Mouse (Mus musculus) neural tube, embryonic 12.5 days (tissue): ENCODE results near the gene Ube4b. TPM values are rescaled to one million over a fixed set of nuclear protein-coding genes. Genes with fewer than 3 reads are reported as not detected.

Experiments used
- ATAC-seq: fragments of 200-750 bp; cut with Nextera tagmentation; 2 replicates; pipeline ENCODE4 v1.8.0; 2017; ENCODE audit warnings: low read depth, mild to moderate bottlenecking, moderate TSS enrichment, moderate library complexity; ENCODE audit not compliant: low FRiP score
- H3K27ac ChIP-seq: fragments of 300-500 bp; sonication (generic); 2 replicates; pipeline ENCODE4 v1.5.1; 2016
- H3K27me3 ChIP-seq: fragments of 300-500 bp; sonication (generic); replicated peaks from 2 replicates; pipeline ENCODE4 v1.6.1; 2016; ENCODE audit warnings: mild to moderate bottlenecking
- H3K36me3 ChIP-seq: fragments of 300-500 bp; sonication (generic); 2 replicates; pipeline ENCODE4 v1.6.1; 2016; ENCODE audit warnings: mild to moderate bottlenecking
- H3K4me1 ChIP-seq: fragments of 300-500 bp; sonication (generic); 2 replicates; pipeline ENCODE4 v1.6.1; 2016
- H3K4me2 ChIP-seq: fragments of 300-500 bp; sonication (generic); replicated peaks from 2 replicates; pipeline ENCODE4 v1.6.1; 2016; ENCODE audit warnings: mild to moderate bottlenecking
- H3K4me3 ChIP-seq: fragments of 300-500 bp; sonication (generic); 2 replicates; pipeline ENCODE4 v1.5.1; 2016
- H3K9ac ChIP-seq: fragments of 300-500 bp; sonication (generic); 2 replicates; pipeline ENCODE4 v1.6.1; 2016; ENCODE audit warnings: mild to moderate bottlenecking
- H3K9me3 ChIP-seq: fragments of 300-500 bp; sonication (generic); 2 replicates; pipeline ENCODE4 v1.6.1; 2016; ENCODE audit warnings: mild to moderate bottlenecking
- WGBS: fragments of 180-500 bp; shearing (Covaris S2); methylation state at CpG from one replicate; pipeline ENCODE4 v1.1.7; 2016; 5-methylcytosine and 5-hydroxymethylcytosine counted together
- polyA plus RNA-seq: library from polyadenylated mRNA; unstranded; fragments of >200 nt; fragmentation: Nextera tagmentation; extraction: Ambion mirVana; gene quantifications from 2 replicates; pipeline ENCODE4 v1.2.1, GENCODE M21; 2016

Gene Ube4b
- polyA plus RNA-seq, 1 experiment from 2014 or later, result 77.5 TPM

- under 1% methylated on average over 83 of the region's 83 CpGs for WGBS
- Histone ChIP-seq H3K4me2 (peak overlapping the region; percentile 87), H3K9ac (peak overlapping the region; percentile 100), H3K4me1 (peaks cover 46% of the 10 kb centered on the region), H3K27me3 (no peaks in the 10 kb centered on the region), H3K27ac (peak overlapping the region; percentile 98), H3K4me3 (peak overlapping the region; percentile 100), H3K9me3 (no peaks in the 10 kb centered on the region), H3K36me3 (no peaks in the 10 kb centered on the region)
- ATAC-seq, result peak; percentile 54
Observed at GRCm38 (mm10) chr4:149306712-149307595, 119.6 kb downstream of the Ube4b start.

GRCm38 (mm10) chr4:149305761-149306711, 120.5 kb downstream of the Ube4b start:
- Histone ChIP-seq H3K4me3 (peak overlapping the region; percentile 100), H3K4me1 (peaks cover 52% of the 10 kb centered on the region), H3K27ac (peak overlapping the region; percentile 98), H3K9ac (peak overlapping the region; percentile 100), H3K36me3 (no peaks in the 10 kb centered on the region), H3K27me3 (no peaks in the 10 kb centered on the region), H3K4me2 (peak overlapping the region; percentile 87), H3K9me3 (no peaks in the 10 kb centered on the region)
- no peak for ATAC-seq
- 38% methylated on average over 14 of the region's 14 CpGs for WGBS

DNA sequence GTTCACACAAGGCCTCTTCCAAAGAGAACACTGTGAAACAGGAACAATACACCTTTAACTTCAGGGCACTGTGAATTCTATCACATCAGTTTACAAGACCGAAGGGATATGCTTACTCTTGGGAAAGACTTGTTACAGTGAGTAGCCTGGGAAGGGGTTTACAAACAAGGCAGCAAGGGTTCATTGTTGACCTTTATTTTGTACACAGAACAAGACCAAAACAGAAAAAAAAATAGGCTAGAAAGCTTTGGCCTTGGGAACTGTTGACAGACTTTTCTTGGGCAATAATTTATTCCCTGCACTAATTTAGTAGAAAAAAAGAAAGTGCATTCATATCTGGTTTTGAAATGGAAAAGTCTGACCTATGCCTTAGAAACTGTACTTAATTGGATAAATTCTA, 122.1 kb downstream of the Ube4b start:
- Histone ChIP-seq H3K36me3 (no peaks in the 10 kb centered on the region), H3K9ac (no peak overlapping the region), H3K4me1 (peaks cover 52% of the 10 kb centered on the region), H3K9me3 (no peaks in the 10 kb centered on the region), H3K4me2 (peak overlapping the region; percentile 41), H3K4me3 (no peak overlapping the region), H3K27me3 (no peaks in the 10 kb centered on the region), H3K27ac (no peak overlapping the region)
- ATAC-seq, result no peak
- 78% methylated on average over 1 of the region's 1 CpGs for WGBS

DNA sequence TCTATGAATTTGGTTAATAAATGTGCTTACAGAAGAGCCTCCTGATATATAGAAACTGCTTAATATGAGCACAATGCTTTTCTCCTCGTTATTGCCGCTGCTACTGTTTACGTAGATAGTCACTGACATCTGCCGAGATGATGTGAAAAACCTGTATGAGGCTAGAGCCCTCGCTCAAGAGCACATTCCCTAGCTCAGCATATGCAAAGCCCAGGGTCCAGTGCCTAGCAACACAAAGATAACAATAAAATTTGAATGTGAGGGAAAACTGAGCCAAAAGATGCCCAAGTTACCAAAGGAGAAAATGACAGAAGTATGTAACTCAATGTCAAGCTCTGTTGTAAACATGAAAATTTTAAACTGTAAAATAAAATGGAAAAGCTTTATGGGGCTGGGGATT, 123.0 kb downstream of the Ube4b start:
- ATAC-seq, result no peak
- no peaks in the 10 kb centered on the region; the same call in 1 of the 2 replicates for H3K36me3 ChIP-seq
- no peak overlapping the region for H3K27ac ChIP-seq
- no peak overlapping the region for H3K9ac ChIP-seq
- no peak overlapping the region for H3K4me3 ChIP-seq
- peak overlapping the region; percentile 41 for H3K4me2 ChIP-seq
- 64% methylated on average over 5 of the region's 5 CpGs for WGBS
- H3K27me3 ChIP-seq, result no peaks in the 10 kb centered on the region
- H3K9me3 ChIP-seq, result no peaks in the 10 kb centered on the region
- peaks cover 44% of the 10 kb centered on the region for H3K4me1 ChIP-seq

DNA sequence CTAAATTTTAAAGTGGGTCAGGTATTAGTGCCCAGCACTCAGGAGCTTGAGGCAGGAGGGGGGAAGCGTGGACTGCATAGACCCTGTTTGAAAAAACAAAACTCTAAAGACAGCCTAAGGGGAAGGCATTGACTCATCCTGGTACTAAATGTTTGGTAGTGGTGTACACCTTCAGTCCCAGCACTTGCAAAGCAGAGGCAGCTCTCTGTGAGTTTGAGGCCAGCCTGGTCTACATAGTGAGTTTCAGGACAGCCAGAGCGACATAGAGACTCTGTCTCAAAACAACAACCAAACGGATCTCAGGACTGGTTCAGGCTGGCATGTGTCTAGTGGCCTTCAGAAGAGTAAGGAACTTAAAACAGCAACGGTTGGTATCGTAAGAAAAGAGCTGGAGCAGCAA, 123.8 kb downstream of the Ube4b start:
- Histone ChIP-seq H3K9me3 (no peaks in the 10 kb centered on the region), H3K4me2 (peak overlapping the region; percentile 41; the same call in 1 of the 2 replicates), H3K27me3 (no peaks in the 10 kb centered on the region), H3K9ac (no peak overlapping the region), H3K4me3 (no peak overlapping the region), H3K36me3 (no peaks in the 10 kb centered on the region; the same call in 1 of the 2 replicates), H3K27ac (no peak overlapping the region), H3K4me1 (peaks cover 41% of the 10 kb centered on the region)
- no peak for ATAC-seq
- WGBS, result 85% methylated on average over 5 of the region's 5 CpGs

- Histone ChIP-seq H3K36me3 (no peaks in the 10 kb centered on the region; the same call in 1 of the 2 replicates), H3K9me3 (no peaks in the 10 kb centered on the region), H3K4me1 (peaks cover 41% of the 10 kb centered on the region), H3K4me2 (no peak overlapping the region), H3K4me3 (no peak overlapping the region), H3K9ac (no peak overlapping the region), H3K27ac (no peak overlapping the region), H3K27me3 (no peaks in the 10 kb centered on the region)
- WGBS, result 48% methylated on average over 3 of the region's 3 CpGs
- no peak for ATAC-seq
Observed at GRCm38 (mm10) chr4:149302136-149302535, 124.4 kb downstream of the Ube4b start.

DNA sequence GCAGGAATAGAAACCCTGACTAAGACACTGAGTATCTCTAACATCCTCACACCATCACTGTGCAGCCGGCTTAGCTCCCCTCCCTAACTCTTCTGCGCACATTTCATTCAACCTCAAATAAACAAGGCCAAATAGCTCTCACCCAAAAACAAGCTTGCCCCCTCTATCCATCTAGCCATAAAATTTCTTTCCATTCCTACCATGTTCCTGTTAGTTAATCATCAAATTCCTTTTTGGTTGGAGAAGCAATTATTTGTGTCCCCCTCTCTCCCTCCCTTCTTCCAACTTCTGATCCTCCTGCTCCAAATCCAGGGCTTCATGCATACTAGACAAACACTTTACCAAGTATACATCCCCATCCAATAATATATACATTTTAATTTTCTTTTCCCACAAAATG, 130.0 kb downstream of the Ube4b start:
- H3K4me1 ChIP-seq, result peaks cover 9% of the 10 kb centered on the region
- no peak for ATAC-seq
- H3K36me3 ChIP-seq, result peaks cover 6% of the 10 kb centered on the region; the same call in 1 of the 2 replicates
- WGBS, result 93% methylated on average over 2 of the region's 2 CpGs
- no peak overlapping the region for H3K9ac ChIP-seq
- H3K27me3 ChIP-seq, result no peaks in the 10 kb centered on the region
- no peak overlapping the region for H3K4me2 ChIP-seq
- no peaks in the 10 kb centered on the region for H3K9me3 ChIP-seq
- no peak overlapping the region for H3K27ac ChIP-seq
- no peak overlapping the region for H3K4me3 ChIP-seq

GRCm38 (mm10) chr4:149292984-149293383, 133.6 kb downstream of the Ube4b start:
- no peak overlapping the region for H3K9ac ChIP-seq
- 82% methylated on average over 5 of the region's 5 CpGs for WGBS
- H3K4me1 ChIP-seq, result peaks cover 6% of the 10 kb centered on the region
- H3K36me3 ChIP-seq, result peaks cover 28% of the 10 kb centered on the region
- no peaks in the 10 kb centered on the region for H3K27me3 ChIP-seq
- no peaks in the 10 kb centered on the region for H3K9me3 ChIP-seq
- ATAC-seq, result no peak
- H3K4me2 ChIP-seq, result no peak overlapping the region
- no peak overlapping the region for H3K27ac ChIP-seq
- no peak overlapping the region for H3K4me3 ChIP-seq

DNA sequence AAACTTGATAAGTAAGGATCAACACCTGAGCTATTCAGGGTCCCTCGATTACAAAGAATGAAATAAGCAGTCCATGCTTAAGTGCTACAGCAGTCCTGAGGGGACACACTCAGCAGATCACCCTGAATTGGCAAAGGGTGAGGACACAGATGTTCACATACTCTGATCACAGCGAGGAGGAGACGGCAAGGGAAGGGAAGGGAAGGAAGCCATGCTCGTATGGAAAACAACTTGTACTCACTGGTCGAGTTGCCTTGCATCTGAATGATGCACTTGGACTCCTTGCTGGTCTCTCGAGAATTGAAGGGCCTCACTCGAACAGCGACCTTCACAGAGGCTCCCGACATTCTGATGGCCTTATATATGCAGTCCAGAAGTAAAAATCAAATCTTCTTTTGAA, 135.5 kb downstream of the Ube4b start:
- H3K4me2 ChIP-seq, result no peak overlapping the region
- no peak for ATAC-seq
- H3K4me3 ChIP-seq, result no peak overlapping the region
- H3K9me3 ChIP-seq, result no peaks in the 10 kb centered on the region
- H3K4me1 ChIP-seq, result peaks cover 6% of the 10 kb centered on the region; the same call in 1 of the 2 replicates
- no peaks in the 10 kb centered on the region for H3K27me3 ChIP-seq
- 86% methylated on average over 9 of the region's 9 CpGs for WGBS
- H3K9ac ChIP-seq, result no peak overlapping the region
- H3K36me3 ChIP-seq, result peaks cover 34% of the 10 kb centered on the region
- no peak overlapping the region for H3K27ac ChIP-seq

DNA sequence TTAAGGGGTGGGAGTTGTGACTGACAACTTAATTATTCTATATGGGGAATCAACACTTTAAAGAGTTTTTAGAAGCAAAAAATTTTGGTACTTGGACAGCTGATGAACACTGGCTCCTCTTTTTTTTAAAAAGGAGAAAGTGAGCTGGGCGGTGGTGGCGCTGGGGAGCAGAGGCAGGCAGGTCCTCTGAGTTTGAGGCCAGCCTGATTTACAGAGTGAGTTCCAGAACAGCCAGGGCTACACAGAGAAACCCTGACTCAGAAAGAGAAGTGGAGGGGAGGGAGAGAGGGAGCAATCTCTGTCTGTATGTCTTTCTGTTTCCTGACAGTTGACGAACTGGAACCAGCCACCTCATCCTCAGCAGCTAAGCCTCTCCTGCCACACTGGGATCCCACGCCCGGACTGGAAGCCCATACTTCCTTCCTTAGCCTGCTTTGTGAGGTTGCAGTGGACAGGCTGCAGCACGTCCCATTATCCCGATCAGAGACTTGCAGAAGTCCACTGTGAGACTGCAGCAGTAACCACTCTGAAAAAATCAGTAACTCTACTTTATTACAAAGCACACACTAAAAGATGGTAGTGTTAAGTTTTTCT, 136.3 kb downstream of the Ube4b start:
- H3K9ac ChIP-seq, result no peak overlapping the region
- no peak for ATAC-seq
- 90% methylated on average over 7 of the region's 7 CpGs for WGBS
- H3K27ac ChIP-seq, result no peak overlapping the region
- peaks cover 34% of the 10 kb centered on the region for H3K36me3 ChIP-seq
- no peaks in the 10 kb centered on the region for H3K9me3 ChIP-seq
- H3K4me2 ChIP-seq, result no peak overlapping the region
- no peak overlapping the region for H3K4me3 ChIP-seq
- H3K27me3 ChIP-seq, result no peaks in the 10 kb centered on the region
- H3K4me1 ChIP-seq, result peaks cover 3% of the 10 kb centered on the region; the same call in 1 of the 2 replicates

DNA sequence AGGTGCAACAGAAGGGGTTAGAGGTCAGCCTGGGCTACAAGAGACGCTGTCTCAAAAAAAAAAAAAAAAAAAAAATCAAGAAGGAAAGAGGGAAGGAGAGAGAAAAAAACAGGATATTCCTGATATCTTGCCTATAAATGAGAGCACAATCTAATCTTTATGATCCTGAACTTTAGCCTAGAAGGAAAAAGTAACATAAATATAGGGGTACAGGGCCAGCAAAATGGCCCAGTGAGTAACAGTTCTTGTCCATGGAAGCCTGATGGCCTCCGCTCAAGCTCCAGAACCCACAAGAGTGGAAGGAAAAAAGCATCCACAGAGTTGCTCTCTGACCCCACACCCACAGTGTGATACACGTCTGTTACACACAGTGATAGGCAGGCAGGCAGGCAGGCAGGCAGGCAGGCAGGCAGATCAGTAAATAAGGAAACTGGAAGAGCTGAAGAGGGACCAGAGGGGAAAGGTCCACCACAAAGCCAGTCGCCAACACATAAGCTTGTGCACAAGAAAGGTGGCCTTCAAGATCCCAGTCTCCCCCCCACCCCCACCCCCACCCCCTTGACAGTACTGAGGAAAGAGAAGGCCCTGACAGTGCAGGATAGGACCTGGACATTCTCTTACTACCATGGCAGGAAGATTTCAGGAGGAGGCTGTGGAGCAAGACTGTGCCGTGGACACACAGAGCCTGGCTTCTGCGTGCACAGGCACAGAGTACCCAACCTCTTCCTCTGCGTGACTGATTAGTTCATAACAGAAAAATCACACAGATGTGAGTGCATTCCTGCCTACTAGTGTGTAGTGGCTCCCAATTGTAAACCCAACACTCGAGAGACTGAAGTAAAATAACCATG, 140.0 kb downstream of the Ube4b start:
- Histone ChIP-seq H3K9me3 (no peaks in the 10 kb centered on the region), H3K4me2 (no peak overlapping the region), H3K4me3 (no peak overlapping the region), H3K27me3 (no peaks in the 10 kb centered on the region), H3K36me3 (peaks cover 28% of the 10 kb centered on the region), H3K4me1 (peaks cover 5% of the 10 kb centered on the region), H3K9ac (no peak overlapping the region), H3K27ac (no peak overlapping the region)
- ATAC-seq, result no peak
- WGBS, result 80% methylated on average over 8 of the region's 8 CpGs
